Mouse (Mus musculus) urinary bladder, adult 18-20 months (tissue): ENCODE measurements around the gene Atpaf2.
"Not testable (repeated sequence)": the region's sequence is repeated elsewhere in the genome, so short reads cannot be mapped to it uniquely, and the experiment has no call there.

Source experiments
- DNase-seq, 2 experiments: peaks; one replicate each; pipeline ENCODE4 v3.0.0; 2022; ENCODE audit warnings: low spot score in 2 of 2, mixed read lengths in 2 of 2

Atpaf2 gene

DNA sequence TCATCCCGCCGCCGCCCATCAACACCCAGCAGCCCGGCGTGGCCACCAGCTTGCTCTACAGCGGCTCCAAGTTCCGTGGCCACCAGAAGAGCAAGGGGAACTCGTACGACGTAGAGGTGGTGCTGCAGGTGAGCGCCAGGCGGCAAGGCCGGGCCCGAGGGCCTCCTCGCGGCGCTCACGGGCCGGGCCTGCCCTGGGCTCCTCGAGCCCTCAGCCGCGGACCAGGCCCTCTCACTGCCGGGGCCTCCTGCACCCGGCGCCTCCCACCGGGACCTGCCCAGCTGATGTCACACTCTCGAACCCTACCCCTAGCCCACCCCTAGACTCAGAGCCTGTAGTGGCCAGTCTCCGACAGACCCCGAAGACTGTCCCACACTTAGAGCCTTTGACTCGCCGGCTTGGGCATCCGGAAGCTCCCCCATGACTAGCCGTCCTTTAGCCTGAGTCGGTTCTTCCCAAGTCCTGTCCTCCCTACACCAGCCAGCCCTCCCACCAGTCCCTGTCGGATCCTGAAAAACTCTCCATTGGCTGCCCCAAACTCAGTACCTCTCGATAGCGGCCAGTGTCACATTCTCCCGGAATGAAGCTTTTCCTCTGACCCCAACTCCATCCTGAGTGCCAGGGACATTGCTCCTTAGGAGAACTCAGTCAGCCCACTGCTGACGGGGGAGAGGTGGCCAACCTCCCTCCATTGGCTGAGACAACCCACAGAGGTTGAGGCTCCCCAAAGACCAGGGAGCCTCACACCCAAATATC lies at the start of gene Atpaf2:
Atpaf2 (minus strand) TSS at position 741 of the 756 bp plus-strand sequence.
- DNase-seq: peak in 1 of 2 experiments; percentile 4

DNA sequence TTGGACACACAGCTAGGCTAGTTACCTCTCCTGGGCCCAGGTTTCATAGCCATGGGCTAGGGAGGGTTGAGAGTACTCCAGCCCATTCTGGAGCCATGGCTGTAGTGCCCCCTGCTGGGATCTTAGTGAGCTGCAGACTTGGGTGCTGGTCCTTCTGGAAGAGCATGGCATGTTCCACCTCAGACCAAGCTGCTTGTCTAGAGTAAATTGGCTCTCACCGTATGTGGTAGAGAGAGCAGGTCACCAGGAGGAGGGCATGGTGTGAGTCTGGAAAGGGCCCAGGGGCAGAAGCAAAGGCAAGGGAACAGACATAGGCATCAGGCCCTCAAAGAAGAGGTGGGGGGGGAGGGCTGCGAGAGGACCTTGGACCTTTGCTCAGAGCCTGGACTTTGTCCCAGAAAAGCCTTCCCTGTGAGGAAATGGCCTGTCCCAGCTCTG lies 47.7 kb upstream of the Atpaf2 start:
- DNase-seq: no peak

DNA sequence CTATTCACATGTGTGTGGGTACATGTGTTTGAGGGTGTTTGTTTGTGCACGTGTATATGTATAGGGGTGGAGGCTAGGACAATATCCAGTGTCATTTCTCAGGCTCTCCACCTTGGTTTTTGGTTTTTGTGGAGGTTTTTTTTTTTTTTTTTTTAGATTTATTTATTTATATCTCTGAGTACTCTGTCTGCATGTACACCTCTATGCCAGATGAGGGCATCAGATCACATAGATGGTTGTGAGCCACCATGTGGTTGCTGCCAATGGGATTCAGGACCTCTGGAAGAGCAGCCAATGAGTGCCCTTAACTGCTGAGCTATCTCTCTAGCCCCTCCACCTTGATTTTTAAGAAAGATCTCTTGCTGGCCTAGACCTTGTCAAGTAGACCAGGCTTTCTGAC lies 39.7 kb upstream of the Atpaf2 start:
- no peak for DNase-seq

DNA sequence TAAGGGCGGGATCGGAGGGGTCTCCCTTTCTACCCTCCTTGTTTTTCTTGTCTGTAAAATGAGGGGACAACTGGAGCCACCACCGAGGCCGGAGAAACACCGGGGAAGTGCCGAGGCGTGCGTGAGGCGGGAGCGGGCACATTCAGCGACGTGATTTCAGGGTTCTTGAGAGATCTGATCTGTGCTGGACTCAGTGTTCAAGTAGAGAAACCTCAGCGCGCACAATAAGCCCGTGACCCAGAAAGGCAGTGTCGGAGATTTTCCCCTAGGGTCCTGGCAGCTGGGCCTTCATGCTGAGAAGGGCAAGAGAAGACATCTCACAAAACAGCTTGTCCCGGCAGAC lies 36.5 kb upstream of the Atpaf2 start:
- no peak for DNase-seq

DNA sequence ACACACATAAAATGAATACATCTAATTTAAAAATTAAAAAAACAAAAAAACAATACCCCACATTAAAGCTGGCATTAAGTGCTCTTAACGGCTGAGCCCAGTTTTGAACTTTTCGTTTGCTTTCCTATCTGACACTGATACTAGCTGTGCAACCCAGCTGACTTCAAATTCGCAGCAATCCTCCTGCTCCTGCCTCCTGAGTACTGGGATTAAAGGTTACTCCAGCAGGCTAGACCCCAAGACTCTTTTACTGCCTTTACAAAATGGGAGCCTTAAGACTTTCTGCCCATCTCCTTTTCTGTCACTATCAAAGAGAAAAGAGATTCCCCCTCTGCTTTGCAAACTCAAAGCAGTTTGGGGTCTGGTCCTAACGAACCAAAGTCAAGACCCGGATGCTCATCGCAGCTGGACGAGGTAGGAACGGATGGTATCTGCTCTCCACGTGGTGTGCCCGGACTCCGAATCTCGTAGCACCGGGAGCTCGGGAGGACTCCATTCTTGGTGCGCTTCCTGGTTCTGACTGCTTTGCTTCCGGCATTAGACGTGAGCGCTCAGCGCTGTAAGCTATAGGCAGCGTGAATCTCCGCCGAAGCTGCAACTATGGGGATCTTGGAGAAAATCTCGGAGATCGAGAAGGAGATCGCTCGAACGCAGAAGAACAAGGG lies 36.0 kb upstream of the Atpaf2 start, which contains the start of gene Drg2:
Drg2 (plus strand) TSS at position 512 of the 665 bp plus-strand sequence.
- DNase-seq: peak; percentile 80 to 82

DNA sequence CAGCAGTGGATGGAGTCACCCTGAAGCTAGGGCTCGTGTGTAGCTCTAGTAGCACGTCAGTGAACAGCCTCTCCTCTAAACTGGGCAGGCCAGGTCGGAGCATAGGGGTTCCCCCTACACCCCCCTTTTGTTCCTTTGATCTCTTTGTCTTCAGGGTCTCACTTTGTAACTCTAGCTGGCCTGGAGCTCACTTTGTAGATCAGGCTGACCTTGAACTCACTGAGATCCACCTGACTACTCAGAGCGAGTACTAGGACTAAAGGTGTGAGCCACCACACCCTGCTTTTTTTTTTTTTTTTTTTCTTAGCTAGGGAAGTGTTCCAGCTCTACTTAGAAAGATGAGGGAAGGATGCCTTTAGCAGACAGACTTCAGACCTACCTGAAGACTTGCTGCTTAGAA lies 25.8 kb upstream of the Atpaf2 start:
- no peak for DNase-seq

DNA sequence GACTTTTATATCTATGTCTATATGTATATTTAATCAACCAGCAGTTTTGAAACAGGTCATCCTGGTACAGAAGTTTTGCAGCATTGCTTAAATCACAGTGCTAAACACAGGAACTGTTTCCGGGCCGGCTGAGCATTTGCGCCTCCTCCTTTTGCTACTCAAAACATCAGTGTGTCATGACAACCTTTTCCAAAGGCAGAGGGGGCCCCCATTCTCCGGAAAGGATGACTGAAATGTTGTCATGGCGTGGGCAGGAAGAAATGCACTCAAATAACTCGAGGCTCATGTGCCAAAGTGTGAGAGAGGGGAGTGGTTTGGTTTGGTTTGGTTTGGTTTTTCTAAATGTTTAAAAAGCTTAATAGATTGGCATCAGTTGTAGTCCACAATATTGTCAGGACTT lies 24.6 kb upstream of the Atpaf2 start:
- no peak for DNase-seq

DNA sequence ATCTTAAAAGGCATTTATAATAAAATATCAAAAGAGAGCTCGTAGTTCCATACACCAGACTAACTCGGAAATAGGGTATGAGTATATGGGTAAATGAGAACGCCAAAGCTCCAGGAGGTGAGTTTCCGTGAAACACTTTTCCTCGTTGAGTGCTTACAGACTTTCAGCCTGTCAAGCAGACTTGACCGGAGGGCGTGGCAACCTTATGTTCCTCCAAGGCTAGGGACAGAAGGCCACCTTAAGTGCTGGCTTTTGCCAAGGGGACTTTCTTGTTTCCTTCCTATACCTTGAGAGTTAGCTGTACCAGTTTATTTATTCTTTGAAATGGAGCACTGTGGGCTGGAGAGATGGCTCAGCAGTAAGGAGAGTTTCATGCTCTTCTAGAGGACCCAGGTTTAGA lies 21.9 kb upstream of the Atpaf2 start:
- DNase-seq: no peak

DNA sequence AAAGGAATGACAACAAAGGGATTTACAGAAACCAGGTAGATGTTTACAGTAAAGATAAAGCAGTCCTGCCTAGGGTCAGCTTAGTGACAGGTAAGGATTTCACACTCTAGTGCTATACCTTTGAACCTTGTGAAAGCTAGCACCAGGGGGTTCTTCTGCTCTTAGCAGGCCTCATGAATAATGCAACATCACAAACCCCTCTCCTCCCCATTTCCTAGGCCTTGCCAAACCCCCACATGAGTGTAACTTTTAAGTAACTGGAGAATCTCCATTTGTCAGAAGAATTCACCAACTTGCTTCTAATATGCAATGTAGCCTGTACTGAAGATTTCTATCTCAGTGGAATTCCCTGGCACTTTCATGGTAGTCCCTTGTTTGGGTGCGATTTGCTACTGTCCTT lies 21.4 kb upstream of the Atpaf2 start:
- not testable (repeated sequence) for DNase-seq

DNA sequence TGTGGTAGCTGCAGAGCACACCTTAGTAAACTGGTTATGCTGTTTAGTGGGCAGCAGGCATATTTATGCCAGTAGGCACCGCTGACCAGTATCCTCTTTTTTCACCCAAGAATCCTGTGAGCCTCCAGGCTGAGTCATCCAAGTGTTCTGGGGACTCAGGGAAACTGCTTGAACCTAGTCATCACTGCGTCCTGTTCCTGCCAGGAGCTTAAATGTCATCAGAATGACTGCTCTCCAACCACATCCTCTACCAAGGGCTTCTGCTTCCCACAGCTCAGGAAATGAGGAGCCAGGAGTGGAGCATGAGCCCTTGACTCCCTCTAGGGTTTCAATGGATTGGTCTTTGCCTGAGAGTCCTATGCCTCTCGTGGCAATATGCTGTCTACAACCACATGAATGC lies 18.4 kb upstream of the Atpaf2 start:
- no peak for DNase-seq

DNA sequence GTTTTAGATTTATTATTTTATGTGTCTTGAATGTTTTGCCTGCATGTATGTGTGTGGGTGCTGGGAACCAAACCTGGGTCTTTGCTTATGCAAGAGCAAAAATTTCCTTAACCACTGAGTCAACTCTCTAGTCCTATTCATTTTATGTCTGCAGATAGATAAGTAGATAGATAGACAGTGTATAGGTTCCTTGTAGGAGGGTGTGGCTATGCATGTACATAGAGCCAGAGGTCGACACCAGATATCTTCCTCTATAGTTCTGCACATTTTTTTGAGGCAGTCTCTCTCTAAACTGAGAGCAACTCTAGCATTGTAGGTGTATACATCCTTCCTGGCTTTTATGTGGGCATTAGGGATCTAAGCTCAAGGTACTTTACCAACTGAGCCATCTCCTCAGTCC lies 16.9 kb upstream of the Atpaf2 start:
- no peak for DNase-seq

DNA sequence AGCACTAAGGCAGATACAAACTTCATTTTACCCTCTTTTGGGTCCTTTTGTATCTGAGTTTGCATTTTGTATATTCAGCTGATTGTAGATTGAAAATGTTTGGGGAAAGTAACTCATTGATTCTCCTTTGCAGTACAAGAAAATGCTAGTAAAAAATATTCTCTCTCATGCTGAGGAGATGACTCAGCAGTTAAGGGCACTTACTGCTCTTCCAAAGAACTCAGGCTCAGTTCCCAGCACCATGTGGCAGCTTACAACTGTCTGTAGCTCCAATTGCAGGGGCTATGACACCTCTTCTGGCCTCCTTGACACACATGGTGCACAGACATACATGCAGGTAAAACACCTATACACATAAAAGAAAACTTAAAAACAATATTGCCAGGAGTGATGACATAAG lies 15.2 kb upstream of the Atpaf2 start:
- DNase-seq: no peak

DNA sequence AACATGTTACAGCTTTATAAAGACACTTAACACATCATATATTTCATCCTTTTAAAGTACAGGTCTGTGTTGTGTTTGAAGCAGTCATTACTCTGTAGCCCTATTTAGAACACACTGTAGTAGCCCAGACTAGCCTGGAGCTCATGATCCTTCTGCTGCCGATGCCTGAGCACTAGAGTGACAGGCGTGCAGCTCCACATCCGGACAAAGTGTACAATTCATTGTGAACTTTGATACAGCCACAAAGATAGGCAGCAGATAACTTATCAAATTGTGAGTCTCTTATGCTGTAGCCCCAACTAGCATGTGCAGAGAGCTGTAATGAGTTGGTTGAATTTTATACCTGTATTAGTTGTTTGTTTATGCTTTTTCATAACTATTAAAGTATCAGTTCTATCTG lies 9.4 kb upstream of the Atpaf2 start:
- no peak for DNase-seq

DNA sequence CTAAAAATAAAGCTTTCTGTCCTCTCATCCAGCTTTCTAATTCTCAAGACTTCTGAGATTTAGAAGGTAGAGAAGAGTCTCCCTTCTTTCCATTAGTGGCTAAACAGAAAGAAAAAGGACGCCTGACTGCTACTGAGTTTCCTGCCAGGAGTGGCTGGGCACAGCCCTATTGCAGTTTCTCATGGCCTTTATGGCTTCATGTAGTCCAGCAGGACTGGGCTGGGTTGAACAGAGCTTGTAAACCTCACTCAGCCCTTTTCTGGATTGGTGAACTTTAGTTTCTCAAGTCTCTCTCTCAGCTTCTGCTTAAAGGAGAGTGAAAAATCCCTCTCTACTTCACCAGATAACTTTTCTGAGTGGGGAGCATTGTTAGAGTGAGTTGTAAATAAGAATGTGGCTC lies 8.2 kb upstream of the Atpaf2 start:
- DNase-seq: no peak

DNA sequence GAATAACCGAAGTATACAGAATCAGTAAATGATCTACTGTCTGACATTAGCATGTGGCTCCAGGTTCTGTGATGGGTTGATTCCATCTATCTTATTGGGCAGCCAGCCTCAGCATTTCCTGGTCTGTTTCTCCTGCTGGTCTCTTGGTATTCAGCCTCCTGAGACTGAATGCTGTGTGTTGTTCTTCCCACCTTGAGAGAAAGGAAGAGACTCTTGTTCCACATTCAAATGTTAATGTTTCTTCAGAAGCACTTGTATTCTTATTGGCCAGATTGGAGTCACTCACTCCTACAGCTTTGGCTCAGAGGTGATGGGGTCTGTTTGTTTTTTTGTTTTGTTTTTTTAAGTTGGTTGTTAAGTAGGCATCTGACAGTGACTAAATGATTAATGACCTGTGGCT lies 4.7 kb upstream of the Atpaf2 start:
- DNase-seq: no peak

DNA sequence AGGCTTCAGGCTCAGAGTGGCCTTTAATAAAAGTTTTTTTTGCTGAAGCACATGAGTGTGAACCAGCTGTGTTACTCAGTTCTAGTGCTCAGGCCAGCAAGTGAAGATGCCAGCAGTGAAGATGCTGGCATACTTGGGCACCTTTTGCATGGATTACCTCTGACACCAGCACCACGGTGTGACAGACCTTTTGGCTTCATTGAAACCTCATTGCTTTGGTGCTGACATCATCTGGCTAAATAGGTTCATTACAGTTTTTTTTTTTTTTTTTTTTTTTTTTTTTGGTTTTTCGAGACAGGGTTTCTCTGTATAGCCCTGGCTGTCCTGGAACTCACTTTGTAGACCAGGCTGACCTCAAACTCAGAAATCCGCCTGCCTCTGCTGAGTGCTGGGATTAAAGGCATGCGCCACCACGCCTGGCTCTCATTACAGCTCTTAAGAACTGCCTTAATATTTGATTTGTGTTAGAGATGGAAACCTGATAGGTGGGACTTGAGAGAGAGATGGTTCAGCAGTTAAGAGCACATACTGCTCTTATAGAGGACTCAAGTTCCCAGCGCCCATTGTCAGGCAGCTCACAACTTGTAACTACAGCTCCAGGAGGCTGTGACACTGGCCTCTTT lies 3.9 kb upstream of the Atpaf2 start:
- no peak for DNase-seq

DNA sequence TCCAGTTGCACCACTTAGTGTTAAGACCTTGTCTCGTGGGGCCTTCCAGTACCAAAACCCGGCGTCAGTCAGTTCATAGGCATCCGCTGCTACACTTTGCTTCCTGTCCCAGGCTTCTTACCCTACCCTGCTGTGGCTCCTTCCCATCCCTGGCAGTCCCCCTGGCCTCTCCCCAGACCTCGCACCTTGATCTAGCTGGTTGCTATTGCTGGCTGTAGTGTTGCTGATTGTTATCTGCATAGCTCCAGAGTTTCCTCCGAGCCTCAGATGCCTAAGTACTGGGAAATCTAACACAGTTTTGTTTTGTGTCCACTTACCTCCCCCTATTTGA lies 181 bp upstream of the Atpaf2 start:
- DNase-seq: no peak

DNA sequence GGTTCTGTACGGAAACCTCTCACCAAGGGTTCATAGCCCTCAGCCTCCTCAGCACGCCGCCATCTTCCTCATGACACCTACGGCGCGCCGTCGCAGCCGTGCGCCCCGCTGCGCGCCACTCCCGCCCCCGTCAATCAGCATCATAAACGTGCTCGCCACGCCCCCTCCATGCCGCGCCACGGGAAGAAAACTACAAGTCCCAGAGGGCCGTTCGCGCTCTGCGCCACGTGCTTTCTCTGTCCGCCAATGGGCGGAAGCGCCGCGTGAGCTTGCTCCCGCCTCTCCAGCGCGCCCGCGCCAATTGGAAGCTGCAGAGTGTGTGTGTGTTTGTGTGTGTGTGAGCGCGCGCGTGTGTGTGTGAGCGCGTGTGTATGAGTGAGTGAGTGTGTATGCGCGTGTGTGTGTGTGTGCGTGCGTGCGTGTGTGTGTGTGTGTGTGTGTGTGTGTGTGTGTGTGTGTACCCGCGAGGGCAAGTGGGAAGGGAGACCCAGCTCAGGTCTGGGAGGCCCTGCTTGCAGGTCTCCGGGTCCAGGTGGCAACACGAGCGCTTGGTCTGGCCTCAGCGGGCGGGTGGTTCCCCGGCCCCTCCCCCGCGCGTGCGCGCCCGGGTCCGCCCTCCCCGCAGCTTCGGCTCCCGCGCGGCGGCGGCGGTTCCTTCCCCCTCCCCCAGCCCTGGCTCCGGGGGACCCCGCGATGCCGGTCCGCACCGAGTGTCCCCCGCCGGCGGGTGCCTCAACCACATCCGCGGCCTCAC lies 1.1 kb downstream of the Atpaf2 start, which contains the start of gene Gid4:
Gid4 (plus strand) TSS at position 183 of the 754 bp plus-strand sequence.
- DNase-seq: peak; percentile 97 to 98

DNA sequence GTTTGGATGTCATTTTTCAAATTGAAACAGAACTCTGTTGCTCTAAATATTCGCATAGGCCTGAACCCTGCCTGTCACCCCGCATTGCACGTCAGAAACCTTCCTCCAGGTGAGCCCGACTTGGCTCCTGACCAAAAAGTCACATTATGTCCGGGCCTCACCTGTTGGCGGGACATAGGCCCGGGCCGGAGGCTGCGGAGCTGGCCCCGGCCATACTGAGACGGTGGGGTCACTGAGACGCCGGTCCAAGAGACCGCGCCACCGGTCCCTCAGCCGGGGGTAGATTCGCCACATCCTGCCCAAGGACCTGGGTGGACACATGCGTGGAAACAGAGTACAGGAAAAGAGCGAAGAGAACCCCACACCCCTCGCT lies 1.7 kb downstream of the Atpaf2 start:
- DNase-seq: no peak

DNA sequence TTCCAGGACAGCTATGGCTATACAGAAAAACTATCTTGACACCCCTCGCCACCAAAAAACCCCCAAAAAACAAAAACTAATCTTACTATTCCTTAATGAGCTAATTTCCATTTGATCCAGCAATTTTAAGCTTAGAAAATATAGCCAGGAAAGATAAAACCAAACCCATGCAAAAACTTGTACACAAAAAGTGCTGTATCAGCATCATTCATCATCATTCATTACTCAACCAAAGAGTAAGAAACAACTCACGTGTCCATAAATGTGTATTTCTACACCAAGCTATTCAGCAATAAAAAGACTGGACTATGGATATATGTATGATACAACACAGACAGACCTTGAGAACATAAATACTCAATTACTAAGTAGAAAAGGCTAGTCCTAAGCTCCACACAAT lies 5.3 kb downstream of the Atpaf2 start:
- DNase-seq: no peak

DNA sequence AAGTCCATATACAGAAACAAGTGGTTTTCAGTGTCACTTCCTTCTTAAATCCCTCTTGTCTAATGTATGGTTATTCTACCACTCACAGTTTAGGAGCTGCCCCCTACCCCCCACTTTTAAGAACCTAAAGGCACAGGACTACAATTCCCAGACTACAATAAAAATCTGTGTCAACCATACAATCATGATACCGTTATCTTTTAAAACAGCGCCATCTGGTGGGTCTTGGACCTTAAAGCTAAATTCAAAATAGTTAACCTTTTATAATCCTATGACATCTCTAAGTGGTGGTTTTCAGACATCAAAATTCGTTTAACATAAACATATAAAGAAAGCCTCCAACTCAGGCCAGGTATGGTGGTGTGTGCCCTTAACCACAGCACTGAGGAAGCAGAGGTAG lies 6.1 kb downstream of the Atpaf2 start:
- peak; percentile 26 to 28 for DNase-seq

DNA sequence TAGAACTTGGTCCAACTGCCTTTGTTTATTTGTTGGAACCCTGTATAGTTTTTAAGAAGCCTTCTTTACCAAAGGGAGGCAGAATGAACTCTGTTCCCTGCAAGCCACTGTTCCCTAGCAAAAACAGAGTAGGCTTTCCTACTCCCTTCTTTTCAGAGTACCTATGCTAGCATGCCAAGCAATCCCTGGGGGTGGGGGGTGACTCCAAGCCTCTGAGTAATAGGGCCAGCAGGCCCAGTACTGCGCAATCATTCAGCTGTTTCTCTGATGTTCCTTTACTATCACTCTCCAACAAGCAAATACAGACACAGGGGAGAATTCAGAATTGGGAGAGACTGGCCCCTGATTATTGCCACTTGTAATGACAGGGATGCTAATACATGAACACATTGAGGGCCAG lies 11.7 kb downstream of the Atpaf2 start:
- DNase-seq: no peak
